Mouse (Mus musculus): Measurements from ENCODE around the gene Mmd. TPM values are rescaled to one million over a fixed set of nuclear protein-coding genes. Genes with fewer than 3 reads are reported as not detected.

Gene Mmd
- polyA plus RNA-seq, 1 experiment from 2014 or later, result 41.6 TPM

- 71% methylated on average over 6 of the region's 6 CpGs for whole genome bisulfite sequencing
- ATAC-seq (ENCODE audit: insufficient number of reproducible peaks, low FRiP score, low TSS enrichment, low read depth), result no peak
Measured at GRCm38 (mm10) chr11:90283601-90284000, 34.3 kb downstream of the Mmd start.

GRCm38 (mm10) chr11:90284079-90284478 lies 34.8 kb downstream of the Mmd start:
- Histone ChIP-seq H3K4me3 (replicated peaks) (no peak overlapping the region), H3K4me1 (no peaks in the 10 kb centered on the region), H3K27ac (replicated peaks) (no peak overlapping the region), H3K9me3 (replicated peaks) (no peaks in the 10 kb centered on the region), H3K27me3 (no peaks in the 10 kb centered on the region), H3K4me2 (replicated peaks) (no peak overlapping the region), H3K36me3 (no peaks in the 10 kb centered on the region), H3K9ac (no peak overlapping the region)
- WGBS, result 69% methylated on average over 2 of the region's 2 CpGs
- ATAC-seq (ENCODE audit: insufficient number of reproducible peaks, low FRiP score, low TSS enrichment, low read depth), result no peak

More at GRCm38 (mm10) chr11:90283601-90284000, 34.3 kb downstream of the Mmd start:
- no peak overlapping the region for H3K4me3 ChIP-seq (replicated peaks)
- H3K9me3 ChIP-seq (replicated peaks), result no peaks in the 10 kb centered on the region
- no peak overlapping the region for H3K4me2 ChIP-seq (replicated peaks)
- H3K27me3 ChIP-seq, result no peaks in the 10 kb centered on the region
- H3K36me3 ChIP-seq, result no peaks in the 10 kb centered on the region
- no peak overlapping the region for H3K9ac ChIP-seq
- no peaks in the 10 kb centered on the region for H3K4me1 ChIP-seq
- H3K27ac ChIP-seq (replicated peaks), result no peak overlapping the region

GRCm38 (mm10) chr11:90284623-90285022 lies 35.4 kb downstream of the Mmd start:
- Histone ChIP-seq H3K36me3 (no peaks in the 10 kb centered on the region), H3K27me3 (no peaks in the 10 kb centered on the region), H3K4me2 (replicated peaks) (no peak overlapping the region), H3K4me3 (replicated peaks) (no peak overlapping the region), H3K4me1 (no peaks in the 10 kb centered on the region), H3K27ac (replicated peaks) (no peak overlapping the region), H3K9ac (no peak overlapping the region), H3K9me3 (replicated peaks) (no peaks in the 10 kb centered on the region)
- ATAC-seq (ENCODE audit: insufficient number of reproducible peaks, low FRiP score, low TSS enrichment, low read depth), result no peak
- 54% methylated on average over 4 of the region's 4 CpGs for WGBS

- no peak for ATAC-seq (ENCODE audit: insufficient number of reproducible peaks, low FRiP score, low TSS enrichment, low read depth)
- H3K27me3 ChIP-seq, result no peaks in the 10 kb centered on the region
- no peaks in the 10 kb centered on the region for H3K36me3 ChIP-seq
- peaks cover 4% of the 10 kb centered on the region; the same call in 1 of the 2 replicates for H3K4me1 ChIP-seq
- no peak overlapping the region for H3K4me2 ChIP-seq (replicated peaks)
- no peak overlapping the region for H3K4me3 ChIP-seq (replicated peaks)
- H3K27ac ChIP-seq (replicated peaks), result no peak overlapping the region
- no peaks in the 10 kb centered on the region for H3K9me3 ChIP-seq (replicated peaks)
- no peak overlapping the region for H3K9ac ChIP-seq
- 80% methylated on average over 6 of the region's 6 CpGs for WGBS
Measured at GRCm38 (mm10) chr11:90286550-90287154, 37.4 kb downstream of the Mmd start.

- Histone ChIP-seq H3K9me3 (replicated peaks) (no peaks in the 10 kb centered on the region), H3K4me3 (replicated peaks) (no peak overlapping the region), H3K4me2 (replicated peaks) (no peak overlapping the region), H3K36me3 (no peaks in the 10 kb centered on the region), H3K27me3 (no peaks in the 10 kb centered on the region), H3K9ac (no peak overlapping the region), H3K27ac (replicated peaks) (0 out of 2 replicates have a peak overlapping the region, but pooled peaks have one; percentile 11), H3K4me1 (peaks cover 4% of the 10 kb centered on the region; the same call in 1 of the 2 replicates)
- 29% methylated on average over 4 of the region's 4 CpGs for WGBS
- no peak for ATAC-seq (ENCODE audit: insufficient number of reproducible peaks, low FRiP score, low TSS enrichment, low read depth)
Measured at GRCm38 (mm10) chr11:90291156-90291555, 41.9 kb downstream of the Mmd start.

- peaks cover 4% of the 10 kb centered on the region; the same call in 1 of the 2 replicates for H3K4me1 ChIP-seq
- no peak overlapping the region for H3K9ac ChIP-seq
- no peak overlapping the region for H3K27ac ChIP-seq (replicated peaks)
- no peaks in the 10 kb centered on the region for H3K27me3 ChIP-seq
- no peaks in the 10 kb centered on the region for H3K36me3 ChIP-seq
- no peaks in the 10 kb centered on the region for H3K9me3 ChIP-seq (replicated peaks)
- ATAC-seq (ENCODE audit: insufficient number of reproducible peaks, low FRiP score, low TSS enrichment, low read depth), result no peak
- no peak overlapping the region for H3K4me2 ChIP-seq (replicated peaks)
- no peak overlapping the region for H3K4me3 ChIP-seq (replicated peaks)
Measured at GRCm38 (mm10) chr11:90292766-90293165, 43.5 kb downstream of the Mmd start.

GRCm38 (mm10) chr11:90294622-90295021 lies 45.4 kb downstream of the Mmd start:
- ATAC-seq (ENCODE audit: insufficient number of reproducible peaks, low FRiP score, low TSS enrichment, low read depth), result no peak
- WGBS, result 94% methylated on average over 2 of the region's 2 CpGs
- H3K4me3 ChIP-seq (replicated peaks), result no peak overlapping the region

GRCm38 (mm10) chr11:90306067-90306466 lies 56.8 kb downstream of the Mmd start:
- Histone ChIP-seq H3K4me2 (replicated peaks) (no peak overlapping the region), H3K4me1 (no peaks in the 10 kb centered on the region), H3K27me3 (no peaks in the 10 kb centered on the region), H3K9me3 (replicated peaks) (no peaks in the 10 kb centered on the region), H3K4me3 (replicated peaks) (no peak overlapping the region), H3K9ac (no peak overlapping the region), H3K36me3 (no peaks in the 10 kb centered on the region), H3K27ac (replicated peaks) (no peak overlapping the region)
- ATAC-seq (ENCODE audit: insufficient number of reproducible peaks, low FRiP score, low TSS enrichment, low read depth), result peak; percentile 43; the same call in 1 of the 2 replicates
- 69% methylated on average over 5 of the region's 5 CpGs for WGBS

More at GRCm38 (mm10) chr11:90294622-90295021, 45.4 kb downstream of the Mmd start:
- Histone ChIP-seq H3K4me2 (replicated peaks) (no peak overlapping the region), H3K27me3 (no peaks in the 10 kb centered on the region), H3K4me1 (peaks cover 4% of the 10 kb centered on the region; the same call in 1 of the 2 replicates), H3K9ac (no peak overlapping the region), H3K9me3 (replicated peaks) (no peaks in the 10 kb centered on the region), H3K27ac (replicated peaks) (no peak overlapping the region), H3K36me3 (no peaks in the 10 kb centered on the region)

GRCm38 (mm10) chr11:90306993-90307392 lies 57.7 kb downstream of the Mmd start:
- no peak for ATAC-seq (ENCODE audit: insufficient number of reproducible peaks, low FRiP score, low TSS enrichment, low read depth)
- Histone ChIP-seq H3K4me1 (no peaks in the 10 kb centered on the region), H3K27ac (replicated peaks) (no peak overlapping the region), H3K4me3 (replicated peaks) (no peak overlapping the region), H3K36me3 (no peaks in the 10 kb centered on the region), H3K27me3 (no peaks in the 10 kb centered on the region), H3K9ac (no peak overlapping the region), H3K9me3 (replicated peaks) (no peaks in the 10 kb centered on the region), H3K4me2 (replicated peaks) (no peak overlapping the region)
- 54% methylated on average over 6 of the region's 6 CpGs for WGBS

GRCm38 (mm10) chr11:90314606-90315005 lies 65.3 kb downstream of the Mmd start:
- H3K27ac ChIP-seq (replicated peaks), result no peak overlapping the region
- no peaks in the 10 kb centered on the region for H3K36me3 ChIP-seq
- H3K4me3 ChIP-seq (replicated peaks), result no peak overlapping the region
- H3K9me3 ChIP-seq (replicated peaks), result no peaks in the 10 kb centered on the region
- 87% methylated on average over 3 of the region's 3 CpGs for WGBS
- H3K4me2 ChIP-seq (replicated peaks), result no peak overlapping the region
- no peak for ATAC-seq (ENCODE audit: insufficient number of reproducible peaks, low FRiP score, low TSS enrichment, low read depth)
- H3K9ac ChIP-seq, result no peak overlapping the region
- no peaks in the 10 kb centered on the region for H3K27me3 ChIP-seq
- H3K4me1 ChIP-seq, result no peaks in the 10 kb centered on the region

GRCm38 (mm10) chr11:90317482-90317881 lies 68.2 kb downstream of the Mmd start:
- no peak overlapping the region for H3K9ac ChIP-seq
- H3K9me3 ChIP-seq (replicated peaks), result no peaks in the 10 kb centered on the region
- H3K36me3 ChIP-seq, result no peaks in the 10 kb centered on the region
- no peaks in the 10 kb centered on the region for H3K4me1 ChIP-seq
- H3K4me2 ChIP-seq (replicated peaks), result no peak overlapping the region
- H3K27ac ChIP-seq (replicated peaks), result no peak overlapping the region
- H3K27me3 ChIP-seq, result no peaks in the 10 kb centered on the region
- H3K4me3 ChIP-seq (replicated peaks), result no peak overlapping the region
- WGBS, result 12% methylated on average over 4 of the region's 4 CpGs
- no peak for ATAC-seq (ENCODE audit: insufficient number of reproducible peaks, low FRiP score, low TSS enrichment, low read depth)

GRCm38 (mm10) chr11:90320922-90321321 lies 71.7 kb downstream of the Mmd start:
- no peaks in the 10 kb centered on the region for H3K27me3 ChIP-seq
- H3K4me1 ChIP-seq, result no peaks in the 10 kb centered on the region
- H3K27ac ChIP-seq (replicated peaks), result no peak overlapping the region
- H3K9ac ChIP-seq, result no peak overlapping the region
- ATAC-seq (ENCODE audit: insufficient number of reproducible peaks, low FRiP score, low TSS enrichment, low read depth), result no peak
- no peak overlapping the region for H3K4me2 ChIP-seq (replicated peaks)
- no peak overlapping the region for H3K4me3 ChIP-seq (replicated peaks)
- no peaks in the 10 kb centered on the region for H3K36me3 ChIP-seq
- H3K9me3 ChIP-seq (replicated peaks), result no peaks in the 10 kb centered on the region
- 64% methylated on average over 7 of the region's 7 CpGs for WGBS

Measured in embryonic facial prominence, embryonic 15.5 days (tissue).